Mouse (Mus musculus) gastrocnemius, adult 2 months (tissue): ENCODE results near the gene Fbxw11. TPM values are rescaled to one million over a fixed set of nuclear protein-coding genes. Genes with fewer than 3 reads are reported as not detected.

Source experiments
- DNase-seq: peaks from one replicate; pipeline ENCODE4 v3.0.0; 2022
- H3K27ac ChIP-seq: fragments of 200-600 bp; 2 replicates; pipeline ENCODE4 v1.8.1; 2022; ENCODE audit warnings: mild to moderate bottlenecking
- H3K4me3 ChIP-seq: fragments of 200-600 bp; 2 replicates; pipeline ENCODE4 v1.8.1; 2022; ENCODE audit warnings: mild to moderate bottlenecking, moderate library complexity
- CTCF ChIP-seq: fragments of 200-600 bp; IDR thresholded peaks from 2 replicates; pipeline ENCODE4 v1.8.1; 2022; ENCODE audit warnings: antibody characterized with exemption, mild to moderate bottlenecking, moderate library complexity
- intact Hi-C: fragments of 180-260 bp; cut with DNase I; formaldehyde crosslinking; loops from one replicate; pipeline ENCODE4 v1.15.1; 2025
- long read RNA-seq, 2 experiments: library from polyadenylated mRNA; stranded (forward); transcript quantifications; one replicate each; pipeline ENCODE4 v2.0.0; 2021
- total RNA-seq, 2 experiments: library from RNA; stranded (reverse); gene quantifications; 2 replicates each; pipeline ENCODE4 v1.2.3; 2021

The Fbxw11 gene
- 10 to 100 TPM; 56.9 to 68.9 TPM for total RNA-seq
- long read RNA-seq, experiment 1, transcript Fbxw11-203 (13 exons, 3,821 nt), result major isoform, 13 of 35 reads
- long read RNA-seq, experiment 1, partial matches to known transcripts, result 7 of 35 reads
- long read RNA-seq, experiment 1, other reads (novel, unspliced or antisense), result 14 of 35 reads
- long read RNA-seq, experiment 2, full-length matches to known transcripts, result 8 of 39 reads
- long read RNA-seq, experiment 2, partial matches to known transcripts, result 3 of 39 reads
- long read RNA-seq, experiment 2, other reads (novel, unspliced or antisense), result 28 of 39 reads

DNA sequence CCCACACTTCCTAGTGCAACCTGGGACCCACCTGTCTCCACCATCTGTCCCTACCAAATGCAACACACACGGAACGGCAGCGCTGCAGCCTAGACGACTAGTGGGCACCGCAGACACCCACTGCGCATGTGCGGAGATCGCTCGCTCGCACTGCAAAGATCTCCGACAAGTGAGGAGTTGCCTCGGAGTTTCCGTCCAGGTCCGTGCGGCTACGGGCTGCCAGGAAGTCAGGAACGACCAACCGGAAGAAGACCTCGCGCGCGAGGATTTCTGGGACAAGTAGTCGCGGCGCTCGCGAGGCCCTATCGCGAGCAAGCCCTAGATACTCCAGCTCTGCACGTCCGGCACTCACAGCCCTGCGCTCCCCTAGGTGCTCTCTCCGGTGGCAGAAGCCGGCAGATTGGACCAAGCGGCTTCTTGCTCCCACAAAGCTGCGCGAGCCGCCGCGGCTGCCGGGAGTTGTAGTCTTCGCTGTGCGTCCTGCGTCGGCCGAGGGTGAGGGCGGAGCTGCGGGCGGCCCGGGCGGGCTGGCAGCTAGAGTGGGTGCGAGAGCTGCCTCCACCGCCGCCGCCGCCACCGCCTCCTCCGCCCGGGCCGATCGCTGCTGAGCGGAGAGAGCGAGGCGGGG lies at the start of gene Fbxw11:
Gene Fbxw11, plus strand, starts transcription at position 476 of the 628 bp plus-strand sequence.
- Histone ChIP-seq H3K4me3 (peak within 1 kb of the TSS; percentile 89), H3K27ac (peak within 1 kb of the TSS; percentile 100)
- 0 out of 2 replicates have a peak, but pooled peaks have one; percentile 1 for TF ChIP-seq CTCF
- peak; percentile 97 for DNase-seq
- intact Hi-C loops, result loop anchor here (5.0 kb wide), 1 partner anchor 65 kb away; no protein-coding TSS in a partner anchor

DNA sequence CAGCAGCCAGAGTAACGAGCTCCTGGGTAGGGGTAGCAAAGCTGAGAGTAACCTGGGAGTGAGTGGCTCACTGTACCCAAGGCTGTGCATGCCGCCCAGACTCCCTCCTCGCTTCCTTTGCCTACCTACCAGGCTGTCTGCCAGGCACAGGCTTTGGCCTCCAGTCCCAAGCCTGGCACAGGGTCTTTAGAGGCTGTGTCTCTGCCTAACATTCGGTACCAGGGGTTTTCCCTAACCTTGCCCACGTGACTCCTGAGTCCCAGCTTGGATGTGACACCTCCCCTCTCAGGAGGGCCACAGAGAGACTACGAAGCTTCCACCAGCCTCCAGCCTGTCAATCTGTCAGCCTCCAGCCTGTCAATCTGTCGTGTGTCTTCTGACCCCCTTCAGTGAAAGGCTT lies 49.4 kb upstream of the Fbxw11 start:
- no peak for TF ChIP-seq CTCF
- peak; percentile 12 for DNase-seq
- no peak overlapping the region for H3K27ac ChIP-seq
- H3K4me3 ChIP-seq, result no peak overlapping the region
- intact Hi-C loops, result loop anchor here (5.0 kb wide), 1 partner anchor 241 kb away; no protein-coding TSS in a partner anchor

DNA sequence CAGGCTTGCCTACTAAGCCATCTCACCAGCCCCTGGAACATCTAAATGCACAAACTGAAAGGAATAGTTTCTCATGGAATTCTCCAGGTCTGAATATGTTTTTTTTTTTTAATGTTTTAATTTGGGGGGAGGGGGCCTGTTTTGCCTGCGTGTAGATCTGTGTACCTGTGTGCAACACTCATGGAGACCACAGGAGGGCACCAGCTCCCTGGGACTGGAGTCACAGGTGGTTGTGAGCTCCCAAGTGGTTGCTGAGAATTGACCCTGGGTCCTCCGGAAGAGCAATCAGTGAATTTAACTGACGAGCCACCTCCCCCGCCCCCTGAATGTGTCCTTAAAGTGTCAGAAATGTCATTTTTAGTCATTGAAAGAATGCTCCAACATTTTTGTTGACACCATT lies 48.4 kb upstream of the Fbxw11 start:
- TF ChIP-seq CTCF, result peak; percentile 33; the same call in 1 of the 2 replicates
- intact Hi-C loops, result loop anchor here (5.0 kb wide), 1 partner anchor 242 kb away; no protein-coding TSS in a partner anchor
- DNase-seq, result peak; percentile 10
- Histone ChIP-seq H3K4me3 (no peak overlapping the region), H3K27ac (no peak overlapping the region)

DNA sequence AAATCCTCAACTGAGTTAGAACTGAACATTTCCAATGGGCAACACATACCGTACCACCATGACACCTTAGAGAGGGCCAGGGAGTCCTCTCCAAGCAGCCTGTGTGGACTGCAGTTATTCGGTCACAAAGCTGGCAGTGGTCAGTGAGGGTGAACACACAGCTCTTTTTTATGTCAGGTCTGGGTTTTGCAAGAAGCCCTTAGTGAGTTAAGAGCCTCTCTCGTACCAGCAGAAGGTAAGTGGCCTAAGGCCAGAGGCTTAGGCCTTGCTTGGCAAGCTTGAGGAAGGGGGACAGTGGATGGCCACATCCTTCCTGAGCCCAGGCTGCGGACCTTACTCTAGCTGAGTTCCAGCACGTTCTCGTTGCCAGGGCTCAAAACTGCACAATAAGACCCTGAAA lies 42.2 kb upstream of the Fbxw11 start:
- Histone ChIP-seq H3K27ac (no peak overlapping the region), H3K4me3 (no peak overlapping the region)
- intact Hi-C loops, result no loop called here
- no peak for DNase-seq
- no peak for TF ChIP-seq CTCF

DNA sequence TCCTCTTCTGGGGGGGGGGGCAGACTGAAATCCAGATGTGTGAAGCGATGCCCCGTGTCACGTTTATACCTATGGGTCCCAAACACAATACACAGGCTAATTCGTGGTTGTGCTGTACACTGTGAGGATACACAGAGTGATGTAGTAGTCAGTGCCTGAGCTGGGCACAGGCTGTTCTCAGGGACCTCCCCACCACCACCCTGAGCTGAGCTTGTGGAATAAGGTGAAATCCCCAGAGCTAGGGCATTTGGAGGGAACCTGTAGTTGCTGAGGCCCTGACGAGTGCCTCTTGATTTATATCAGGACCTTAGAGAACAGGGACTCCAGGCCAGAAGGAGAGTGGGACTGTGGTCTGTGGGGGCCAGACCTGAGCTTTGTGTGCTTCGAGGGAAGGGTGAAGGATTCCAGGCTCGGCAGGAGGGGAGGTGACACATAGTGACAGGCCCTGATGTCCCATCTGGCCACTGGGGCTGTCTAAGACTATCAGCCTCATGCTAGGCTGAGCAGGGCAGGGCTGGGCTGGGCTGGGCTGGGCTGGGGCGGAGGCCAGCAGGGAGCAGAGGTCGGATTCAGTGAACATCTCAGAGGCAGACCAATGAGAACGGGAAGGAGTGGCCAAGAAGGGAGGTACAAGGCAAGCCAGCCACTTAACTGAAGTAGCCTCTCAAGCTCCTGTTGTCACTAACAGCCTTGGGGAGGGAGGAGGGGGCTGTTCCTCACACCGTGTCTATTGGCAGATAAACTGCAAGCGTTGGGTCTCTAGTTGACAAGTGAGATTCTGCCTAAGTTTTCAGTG lies 40.8 kb upstream of the Fbxw11 start:
- intact Hi-C loops, result no loop called here
- peak overlapping the region; percentile 68 for H3K27ac ChIP-seq
- DNase-seq, result peak; percentile 56
- no peak for TF ChIP-seq CTCF
- 0 out of 2 replicates have a peak overlapping the region, but pooled peaks have one; percentile 9 for H3K4me3 ChIP-seq

DNA sequence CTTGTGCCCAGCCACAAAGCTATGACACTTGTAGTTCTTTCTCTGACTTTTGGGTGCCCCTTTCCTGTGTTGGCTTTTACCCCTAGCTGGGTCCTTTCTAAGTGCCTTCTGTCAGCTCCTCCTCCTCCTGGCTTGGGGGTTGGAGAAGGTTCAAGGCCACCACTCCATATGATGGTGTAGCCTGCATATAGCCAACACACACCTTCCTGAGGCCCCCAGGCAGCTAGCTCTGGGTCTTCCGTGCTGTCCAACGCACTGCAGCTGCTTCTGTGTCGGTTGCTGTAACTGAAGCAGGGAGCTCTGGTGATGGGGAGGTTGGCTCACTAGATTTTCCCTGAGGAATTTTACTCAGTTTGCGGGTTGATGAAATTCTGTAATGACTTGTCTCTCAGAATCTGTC lies 37.9 kb upstream of the Fbxw11 start:
- peak overlapping the region; percentile 71 for H3K27ac ChIP-seq
- no peak for TF ChIP-seq CTCF
- intact Hi-C loops, result no loop called here
- no peak for DNase-seq
- H3K4me3 ChIP-seq, result peak overlapping the region; percentile 28; the same call in 1 of the 2 replicates

DNA sequence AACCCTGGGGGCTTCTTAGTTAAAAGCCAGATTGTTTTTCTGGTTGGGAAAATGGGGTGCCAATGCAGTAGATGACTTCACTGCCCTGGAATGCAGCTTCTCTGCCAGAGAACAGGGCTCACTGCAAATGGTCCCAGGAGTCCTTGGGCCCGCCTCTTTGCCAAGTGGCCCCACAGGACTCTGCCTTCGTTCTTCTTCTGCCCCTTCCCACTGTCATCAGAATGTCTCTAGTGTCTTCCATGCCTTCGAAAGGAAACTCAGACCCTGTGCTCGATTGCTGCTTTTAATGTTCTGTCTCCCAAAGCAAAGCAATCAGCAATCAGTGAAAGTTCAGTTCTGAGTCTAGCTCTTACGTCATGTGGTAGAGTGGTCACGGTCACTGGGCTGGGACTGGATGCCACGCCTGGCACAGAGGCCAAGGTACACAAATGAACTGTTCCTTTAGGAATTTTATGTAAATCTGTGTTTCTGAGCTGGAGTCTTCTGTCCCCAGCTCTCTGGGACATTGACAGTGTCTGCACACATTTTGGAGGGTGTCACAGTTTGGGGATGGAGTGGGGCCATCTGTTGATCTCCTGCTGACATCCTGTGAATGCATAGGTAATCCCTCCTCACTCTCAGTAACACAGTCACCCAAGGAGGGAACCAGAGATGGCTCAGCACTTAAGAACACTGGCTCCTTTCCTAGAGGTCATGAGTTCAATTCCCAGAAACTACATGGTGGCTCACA lies 37.2 kb upstream of the Fbxw11 start:
- Histone ChIP-seq H3K4me3 (peak overlapping the region; percentile 28; the same call in 1 of the 2 replicates), H3K27ac (peak overlapping the region; percentile 71)
- intact Hi-C loops, result no loop called here
- TF ChIP-seq CTCF, result no peak
- DNase-seq, result peak; percentile 80

DNA sequence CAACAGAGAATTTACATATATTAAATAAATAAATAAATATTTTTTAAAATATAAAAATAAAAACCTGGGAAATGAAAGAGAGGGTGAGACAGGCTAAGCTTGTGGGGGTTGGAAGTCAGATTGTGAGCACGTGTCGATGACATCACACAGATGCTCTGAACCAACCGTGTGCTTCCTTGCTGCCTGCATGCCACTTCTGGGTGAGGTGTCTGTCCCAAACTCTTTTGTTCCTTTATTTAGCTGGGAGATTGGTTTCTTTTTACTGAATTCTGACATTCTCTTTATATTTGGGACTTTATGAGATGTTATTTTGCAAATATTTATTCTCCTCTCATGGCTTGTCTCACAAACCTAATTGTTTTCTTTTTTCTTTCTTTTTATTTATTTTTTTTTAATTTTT lies 36.6 kb upstream of the Fbxw11 start:
- TF ChIP-seq CTCF, result no peak
- intact Hi-C loops, result no loop called here
- no peak for DNase-seq
- Histone ChIP-seq H3K27ac (peak overlapping the region; percentile 71; the same call in 1 of the 2 replicates), H3K4me3 (no peak overlapping the region)

DNA sequence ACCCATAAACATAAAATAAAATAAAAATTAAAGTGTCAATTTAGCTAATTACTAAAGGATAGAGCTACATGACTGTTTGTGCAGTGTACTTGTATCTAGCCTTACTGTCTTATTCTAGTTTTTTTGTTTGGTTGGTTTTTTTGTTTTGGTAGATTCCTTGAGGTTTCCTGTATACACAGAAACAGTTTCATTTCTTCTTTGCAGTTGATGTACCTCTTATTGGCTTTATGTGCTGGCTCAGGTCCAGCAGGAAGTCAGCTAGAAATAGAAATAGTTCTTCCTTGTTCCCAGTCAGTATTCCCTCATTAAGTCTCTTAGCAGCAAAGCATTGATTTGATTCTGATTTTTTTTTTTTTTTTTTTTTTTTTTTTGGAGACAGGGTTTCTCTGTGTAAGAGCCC lies 35.2 kb upstream of the Fbxw11 start:
- no peak for DNase-seq
- H3K4me3 ChIP-seq, result no peak overlapping the region
- intact Hi-C loops, result no loop called here
- no peak for TF ChIP-seq CTCF
- H3K27ac ChIP-seq, result no peak overlapping the region

DNA sequence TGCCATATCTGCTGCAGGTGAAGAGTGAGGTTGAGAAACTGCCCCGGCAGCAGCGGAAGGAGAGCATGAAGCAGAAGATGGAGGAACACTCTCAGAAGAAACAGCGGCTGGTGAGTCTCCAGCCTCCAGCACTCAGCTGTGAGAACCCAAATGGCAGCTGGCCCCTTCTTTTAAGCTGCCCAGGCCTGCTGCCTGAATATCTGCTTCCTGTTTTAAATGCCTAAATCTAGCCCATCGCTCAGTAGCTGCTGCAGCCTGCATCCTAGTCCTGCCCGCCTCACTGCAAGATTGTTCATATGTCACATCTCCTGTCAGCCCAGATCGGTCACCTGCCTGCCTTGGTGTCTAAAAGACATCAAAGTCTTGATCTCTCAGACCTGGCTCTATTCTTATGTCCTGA lies 31.9 kb upstream of the Fbxw11 start:
- TF ChIP-seq CTCF, result no peak
- DNase-seq, result no peak
- Histone ChIP-seq H3K27ac (no peak overlapping the region), H3K4me3 (no peak overlapping the region)
- intact Hi-C loops, result no loop called here

DNA sequence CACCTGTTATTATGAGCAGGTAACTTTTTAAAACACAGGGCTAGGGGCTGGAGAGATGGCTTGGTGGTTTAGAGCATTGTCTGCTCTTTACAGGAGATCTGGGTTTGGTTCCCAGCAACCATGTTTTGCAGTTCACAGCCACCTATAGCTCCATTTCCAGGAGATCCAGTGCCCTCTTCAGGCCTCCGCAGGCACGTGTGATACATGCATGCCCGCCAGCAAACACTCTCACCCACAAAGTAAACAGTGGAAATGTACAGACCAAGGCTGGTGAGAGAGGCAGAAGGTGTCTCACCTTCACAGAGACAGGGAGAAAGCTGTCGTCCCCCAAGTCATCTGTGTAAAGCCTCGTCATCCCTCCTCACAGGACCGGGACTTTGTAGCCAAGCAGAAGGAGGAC lies 30.2 kb upstream of the Fbxw11 start:
- no peak for TF ChIP-seq CTCF
- Histone ChIP-seq H3K4me3 (no peak overlapping the region), H3K27ac (no peak overlapping the region)
- intact Hi-C loops, result no loop called here
- DNase-seq, result no peak

DNA sequence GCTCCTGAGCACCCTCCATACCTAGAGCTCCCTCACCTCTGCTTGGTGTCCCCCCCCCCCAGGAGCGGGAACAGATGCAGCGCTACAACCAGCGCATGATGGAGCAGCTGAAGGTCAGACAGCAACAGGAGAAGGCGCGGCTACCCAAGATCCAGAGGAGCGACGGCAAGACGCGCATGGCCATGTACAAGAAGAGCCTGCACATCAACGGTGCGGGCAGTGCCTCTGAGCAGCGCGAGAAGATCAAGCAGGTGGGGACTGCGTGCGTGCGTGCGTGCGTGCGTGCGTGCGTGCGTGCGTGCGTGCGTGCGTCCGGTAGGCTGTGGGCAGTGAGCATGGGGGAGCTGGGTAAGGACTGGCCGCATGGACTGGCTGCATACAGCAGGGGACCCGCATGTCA lies 28.1 kb upstream of the Fbxw11 start:
- intact Hi-C loops, result no loop called here
- DNase-seq, result no peak
- no peak for TF ChIP-seq CTCF
- Histone ChIP-seq H3K27ac (no peak overlapping the region), H3K4me3 (no peak overlapping the region)
